Mouse (Mus musculus): ENCODE measurements around the gene Zfp174. TPM values are rescaled to one million over a fixed set of nuclear protein-coding genes. Genes with fewer than 3 reads are reported as not detected.

The Zfp174 gene
- 1.5 and 4.1 TPM in 2 replicates for polyA plus RNA-seq (2015; fragmentation: Nextera tagmentation; extraction: Ambion mirVana)

GRCm38 (mm10) chr16:3846711-3847518 lies at the start of gene Zfp174:
Gene Zfp174 (plus strand): TSS chr16:3847268.

GRCm38 (mm10) chr16:3830588-3831109 lies 16.4 kb upstream of the Zfp174 start, which contains the start of gene Olfr15:
Gene Olfr15 (plus strand): TSS chr16:3830878.

GRCm38 (mm10) chr16:3872216-3873047 lies 25.4 kb downstream of the Zfp174 start, which contains the start of gene Naa60:
Gene Naa60 (plus strand): TSS chr16:3872375.

GRCm38 (mm10) chr16:3884201-3885064 lies 37.4 kb downstream of the Zfp174 start, which contains the start of the genes Zfp597 and Gm20695:
Gene Zfp597 (minus strand): TSS chr16:3884561.
Gene Gm20695 (plus strand): TSS chr16:3884648.

Other genes with a start within 250 kb of the Zfp174 start
- gene Mefv, start 129.2 kb upstream of the Zfp174 start, polyA plus RNA-seq (2015; fragmentation: Nextera tagmentation; extraction: Ambion mirVana) = 0.08 TPM in 1 of 2 replicates, not detected in the other
- 20.8 and 37.0 TPM in 2 replicates for gene Zfp263, start 103.2 kb upstream of the Zfp174 start, polyA plus RNA-seq (2015; fragmentation: Nextera tagmentation; extraction: Ambion mirVana)
- not detected in 2 replicates for gene Olfr15, start 16.4 kb upstream of the Zfp174 start, polyA plus RNA-seq (2015; fragmentation: Nextera tagmentation; extraction: Ambion mirVana)
- gene Naa60, start 25.1 kb downstream of the Zfp174 start, polyA plus RNA-seq (2015; fragmentation: Nextera tagmentation; extraction: Ambion mirVana) = 34.3 and 51.6 TPM in 2 replicates
- gene Zfp597, start 37.3 kb downstream of the Zfp174 start, polyA plus RNA-seq (2015; fragmentation: Nextera tagmentation; extraction: Ambion mirVana) = 4.2 and 5.9 TPM in 2 replicates
- gene Gm20695, start 37.4 kb downstream of the Zfp174 start, polyA plus RNA-seq (2015; fragmentation: Nextera tagmentation; extraction: Ambion mirVana) = 1.7 and 3.3 TPM in 2 replicates
- 6.8 and 7.9 TPM in 2 replicates for gene 1700037C18Rik, start 61.4 kb downstream of the Zfp174 start, polyA plus RNA-seq (2015; fragmentation: Nextera tagmentation; extraction: Ambion mirVana)
- 28.5 and 31.2 TPM in 2 replicates for gene Cluap1, start 61.5 kb downstream of the Zfp174 start, polyA plus RNA-seq (2015; fragmentation: Nextera tagmentation; extraction: Ambion mirVana)
- 0.13 and 0.87 TPM in 2 replicates for gene Nlrc3, start 129.4 kb downstream of the Zfp174 start, polyA plus RNA-seq (2015; fragmentation: Nextera tagmentation; extraction: Ambion mirVana)
- gene Slx4, start 156.5 kb downstream of the Zfp174 start, polyA plus RNA-seq (2015; fragmentation: Nextera tagmentation; extraction: Ambion mirVana) = 5.0 and 5.6 TPM in 2 replicates
- gene Dnase1, start 189.7 kb downstream of the Zfp174 start, polyA plus RNA-seq (2015; fragmentation: Nextera tagmentation; extraction: Ambion mirVana) = 0.79 and 1.0 TPM in 2 replicates
- 66.4 and 120 TPM in 2 replicates for gene Trap1, start 230.6 kb downstream of the Zfp174 start, polyA plus RNA-seq (2015; fragmentation: Nextera tagmentation; extraction: Ambion mirVana)